Comparison of ENCODE assay signal across 8 mouse cellular contexts in the genomic region with DNA sequence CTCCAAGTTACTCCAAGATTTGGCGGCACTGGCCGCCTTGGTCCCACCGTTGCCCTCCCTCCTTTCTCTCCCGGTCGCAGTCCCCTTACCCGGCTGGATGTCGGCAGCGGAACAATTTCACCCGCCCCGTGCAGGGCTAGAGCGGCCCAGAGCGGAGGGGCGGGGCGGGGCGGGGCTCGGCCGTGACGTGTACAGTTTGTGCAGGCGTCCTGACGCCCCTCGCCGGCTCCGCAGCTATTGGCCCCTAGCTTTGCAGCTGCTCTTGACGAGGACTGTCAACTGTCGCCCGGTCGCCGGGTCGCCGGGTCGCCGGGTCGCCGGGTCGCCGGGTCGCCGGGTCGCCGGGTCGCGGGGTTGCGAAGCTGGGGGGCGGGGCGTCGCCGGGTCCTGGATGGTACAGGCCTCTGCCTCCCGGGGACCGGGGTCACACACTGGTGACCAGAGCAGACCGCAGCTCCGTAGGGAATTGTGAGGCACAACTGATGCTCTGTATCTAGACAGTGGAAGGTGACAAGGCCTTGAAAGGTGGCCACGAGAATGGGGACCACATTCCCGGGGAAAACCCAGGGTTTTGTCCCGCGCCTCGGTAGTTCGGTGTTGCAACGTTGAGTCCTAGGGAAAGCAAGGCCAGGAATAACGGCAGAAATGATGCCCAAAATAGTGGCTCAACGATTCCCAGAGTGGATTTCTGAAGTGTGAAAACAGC. TPM values are rescaled to one million over a fixed set of nuclear protein-coding genes. Genes with fewer than 3 reads are reported as not detected.
A peak's percentile ranks its signal among the peaks of the same experiment; 100 is the strongest.
DNase-seq lines count a peak whose midpoint lies in the region; ATAC-seq and TF ChIP-seq lines count a peak whose summit lies in the region.

Gene Suox, minus strand, starts transcription at position 311 of the 706 bp plus-strand sequence.

- H3K27ac ChIP-seq in hindbrain, postnatal 0 days, result peak within 1 kb of the TSS; percentile 37
- peak within 1 kb of the TSS; percentile 85 for H3K27ac ChIP-seq in left cerebral cortex, adult 2 months
- H3K27ac ChIP-seq in macrophage, result no peak within 1 kb of the TSS

- peak within 1 kb of the TSS; percentile 54 for H3K4me3 ChIP-seq in hindbrain, postnatal 0 days (ENCODE audit: low read length)
- H3K4me3 ChIP-seq in left cerebral cortex, adult 2 months, result peak within 1 kb of the TSS; percentile 77
- peak within 1 kb of the TSS; percentile 48 for H3K4me3 ChIP-seq in macrophage (ENCODE audit: inconsistent target)

- H3K79me2 ChIP-seq in macrophage (ENCODE audit: inconsistent target), result no peaks in the 10 kb centered on the region

- no peaks in the 10 kb centered on the region; the same call in 1 of the 2 replicates for H3K4me1 ChIP-seq in hindbrain, postnatal 0 days (ENCODE audit: insufficient read depth, low read length)

- H3K9me3 ChIP-seq in hindbrain, postnatal 0 days (ENCODE audit: low read length), result no peaks in the 10 kb centered on the region

- WGBS in hindbrain, postnatal 0 days, result under 1% methylated on average over 59 of the region's 60 CpGs
- under 1% methylated on average over 52 of the region's 60 CpGs for WGBS in macrophage (ENCODE audit: missing documents)

- peak; percentile 93 for DNase-seq in ZHBTc4 (ENCODE audit: low read depth, low spot score)
- DNase-seq in gastrocnemius, adult 8-10 months (ENCODE audit: low spot score in 2 of 2), result peak; percentile 80 to 83
- peak; percentile 88 for DNase-seq in hindbrain, postnatal 0 days (ENCODE audit: low spot score)
- DNase-seq in left cerebral cortex, adult 2 months (ENCODE audit: extremely low spot score in 1 of 2, low spot score in 2 of 2), result peak; percentile 81 to 82
- DNase-seq in retina, postnatal 7 days (ENCODE audit: low read depth, low spot score), result peak; percentile 54
- peak; percentile 67 to 86 for DNase-seq in urinary bladder, adult 18-20 months (ENCODE audit: low spot score in 2 of 2)

- H3K27me3 ChIP-seq in hindbrain, postnatal 0 days (ENCODE audit: insufficient read depth, low read length), result no peaks in the 10 kb centered on the region

- ATAC-seq in common myeloid progenitor, adult 5-6 weeks (replicated peaks; ENCODE audit: low read depth, poor library complexity, severe bottlenecking), result peak; percentile 78
- ATAC-seq in hindbrain, postnatal 0 days, result peak; percentile 88

- no peak for TF ChIP-seq CTCF in hindbrain, postnatal 0 days (IDR thresholded peaks at IDR 0.05; ENCODE audit: low read depth)
- TF ChIP-seq CTCF in left cerebral cortex, adult 2 months (IDR thresholded peaks at IDR 0.05), result no peak

- H3K4me2 ChIP-seq in hindbrain, postnatal 0 days (ENCODE audit: low read depth, low read length), result peak within 1 kb of the TSS; percentile 75

- H3K9ac ChIP-seq in hindbrain, postnatal 0 days (replicated peaks; ENCODE audit: low read length), result peak within 1 kb of the TSS; percentile 48

- peaks cover 11% of the 10 kb centered on the region; the same call in 1 of the 2 replicates for H3K36me3 ChIP-seq in hindbrain, postnatal 0 days (ENCODE audit: insufficient read depth, low read length)
- H3K36me3 ChIP-seq in macrophage (ENCODE audit: inconsistent target), result no peaks in the 10 kb centered on the region

- intact Hi-C loops in left cerebral cortex, adult 2 months (cut with DNase I), result loop anchor here (1.0 to 5.0 kb wide), 3 partner anchors 48 to 123 kb away; partner anchors contain the start of genes Pa2g4 and Rps26

RNA-seq across cellular contexts. Expression of gene Suox, which starts in this region (rescaled TPM):
- total RNA-seq in common myeloid progenitor, adult 5-6 weeks (2017), result 4.6 and 5.2 TPM in 2 replicates
- total RNA-seq in gastrocnemius, adult 8-10 months (2022), result 10 to 100 TPM; 32.2 to 37.4 (median 33.8) TPM
- 15.3 and 15.5 TPM in 2 replicates for total RNA-seq in hindbrain, postnatal 0 days (2014; rRNA removed)
- polyA plus RNA-seq in hindbrain, postnatal 0 days (2015; fragmentation: Nextera tagmentation; extraction: Ambion mirVana), result 10.3 and 10.9 TPM in 2 replicates
- total RNA-seq in left cerebral cortex, adult 2 months (2021), result 10 to 100 TPM; 11.3 to 12.3 TPM
- total RNA-seq in macrophage (2018; cell fraction: chromatin; rRNA removed), result 1 to 10 TPM in 3 of 26 experiments, under 1 TPM in 10, not detected in 13; 0.23 to 1.7 (median 0.38) TPM
- total RNA-seq in macrophage (2018; cell fraction: cytosol; rRNA removed), result 1 to 10 TPM; 1.1 to 4.9 (median 1.8) TPM
- 1 to 10 TPM in 21 of 26 experiments, under 1 TPM in 5; 0.59 to 5.2 (median 1.5) TPM for total RNA-seq in macrophage (2018; cell fraction: nucleus; rRNA removed)
- 2.9 to 4.7 TPM (median 4.4 TPM) in 3 replicates for polyA plus RNA-seq in macrophage (2018)
